ENCODE assay signal across 9 mouse cellular contexts in the genomic region with DNA sequence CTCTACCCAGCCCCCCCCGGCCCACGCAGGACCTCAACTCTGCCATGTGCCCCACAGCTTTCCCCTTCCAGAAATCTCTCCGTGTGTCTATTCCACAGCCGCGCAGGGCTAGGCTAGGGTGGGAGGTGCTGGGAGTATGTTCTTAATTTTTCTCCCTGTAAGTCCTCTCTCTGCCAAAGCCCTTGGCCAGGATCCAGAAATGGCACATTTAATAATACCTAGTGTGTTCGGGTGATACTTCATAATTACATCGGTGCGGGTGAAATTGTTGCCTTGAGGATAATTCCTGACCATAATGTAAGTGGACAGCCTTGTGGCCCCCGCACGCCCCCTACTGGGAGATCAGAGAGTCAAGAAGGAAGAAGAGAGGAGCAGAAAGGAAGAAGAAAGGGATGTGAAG.
DNase-seq lines count a peak whose midpoint lies in the region; ATAC-seq lines count a peak whose summit lies in the region.
"Had no signal": no experiment of that assay in that cellular context is flagged by ENCODE, and none has a peak within 500 bp of the region (broad histone marks: within the 10 kb centered on the region; RNA-seq: fewer than 3 reads in every experiment).

No protein-coding gene starts in this region.

- H3K4me3 ChIP-seq in midbrain, embryonic 14.5 days (replicated peaks; ENCODE audit: low read depth, low read length): no peak overlapping the region
- no peak overlapping the region for H3K4me3 ChIP-seq in midbrain, embryonic 15.5 days
- no peak overlapping the region for H3K4me3 ChIP-seq in embryonic facial prominence, embryonic 11.5 days (ENCODE audit: low read depth, low read length)
- H3K4me3 ChIP-seq in kidney, embryonic 16.5 days (ENCODE audit: low read length): no peak overlapping the region
- H3K4me3 ChIP-seq in limb, embryonic 12.5 days (replicated peaks): peak overlapping the region; percentile 6; the same call in 1 of the 2 replicates

- no peak for ATAC-seq in midbrain, embryonic 14.5 days (ENCODE audit: low FRiP score, low TSS enrichment)
- no peak for ATAC-seq in midbrain, embryonic 15.5 days (replicated peaks)
- ATAC-seq in embryonic facial prominence, embryonic 11.5 days (replicated peaks; ENCODE audit: insufficient number of reproducible peaks, low FRiP score, low TSS enrichment, low read depth): 0 out of 2 replicates have a peak, but pooled peaks have one; percentile 48
- ATAC-seq in kidney, embryonic 16.5 days (ENCODE audit: low FRiP score, low TSS enrichment): peak; percentile 23; the same call in 1 of the 2 replicates
- ATAC-seq in limb, embryonic 12.5 days (ENCODE audit: insufficient number of reproducible peaks, insufficient read depth, low FRiP score, low TSS enrichment, low read depth): peak; percentile 78

- 60% methylated on average over 10 of the region's 10 CpGs for WGBS in midbrain, embryonic 14.5 days
- 44% methylated on average over 10 of the region's 10 CpGs for WGBS in midbrain, embryonic 15.5 days
- 41% methylated on average over 10 of the region's 10 CpGs for WGBS in embryonic facial prominence, embryonic 11.5 days
- 48% methylated on average over 10 of the region's 10 CpGs for WGBS in kidney, embryonic 16.5 days
- WGBS in limb, embryonic 12.5 days: 21% methylated on average over 10 of the region's 10 CpGs

- H3K27ac ChIP-seq in midbrain, embryonic 14.5 days (replicated peaks; ENCODE audit: low read depth, low read length): no peak overlapping the region
- H3K27ac ChIP-seq in midbrain, embryonic 15.5 days: no peak overlapping the region
- no peak overlapping the region for H3K27ac ChIP-seq in embryonic facial prominence, embryonic 11.5 days (replicated peaks; ENCODE audit: low read depth, low read length)
- H3K27ac ChIP-seq in kidney, embryonic 16.5 days (ENCODE audit: low read length): no peak overlapping the region
- peak overlapping the region; percentile 62; the same call in 1 of the 2 replicates for H3K27ac ChIP-seq in limb, embryonic 12.5 days

- no peak overlapping the region for H3K9ac ChIP-seq in midbrain, embryonic 14.5 days (replicated peaks; ENCODE audit: low read length)
- H3K9ac ChIP-seq in midbrain, embryonic 15.5 days: no peak overlapping the region
- H3K9ac ChIP-seq in embryonic facial prominence, embryonic 11.5 days (replicated peaks; ENCODE audit: low read length): no peak overlapping the region
- no peak overlapping the region for H3K9ac ChIP-seq in kidney, embryonic 16.5 days (replicated peaks; ENCODE audit: low read length)
- no peak overlapping the region for H3K9ac ChIP-seq in limb, embryonic 12.5 days (replicated peaks)

- H3K27me3 ChIP-seq in midbrain, embryonic 14.5 days (ENCODE audit: control insufficient read depth, insufficient read depth, low read length): no peaks in the 10 kb centered on the region
- H3K27me3 ChIP-seq in midbrain, embryonic 15.5 days (replicated peaks): no peaks in the 10 kb centered on the region
- no peaks in the 10 kb centered on the region for H3K27me3 ChIP-seq in embryonic facial prominence, embryonic 11.5 days (ENCODE audit: control insufficient read depth, insufficient read depth, low read length)
- H3K27me3 ChIP-seq in kidney, embryonic 16.5 days (ENCODE audit: insufficient read depth, low read length): no peaks in the 10 kb centered on the region
- H3K27me3 ChIP-seq in limb, embryonic 12.5 days: no peaks in the 10 kb centered on the region

- H3K4me1 ChIP-seq in midbrain, embryonic 14.5 days (ENCODE audit: control insufficient read depth, insufficient read depth, low read length): no peaks in the 10 kb centered on the region
- no peaks in the 10 kb centered on the region for H3K4me1 ChIP-seq in midbrain, embryonic 15.5 days
- H3K4me1 ChIP-seq in embryonic facial prominence, embryonic 11.5 days (ENCODE audit: control insufficient read depth, insufficient read depth, low read length): no peaks in the 10 kb centered on the region
- H3K4me1 ChIP-seq in kidney, embryonic 16.5 days (ENCODE audit: insufficient read depth, low read length): 0 out of 2 replicates have a peak, but pooled peaks cover 5% of the 10 kb centered on the region
- H3K4me1 ChIP-seq in limb, embryonic 12.5 days (replicated peaks): peaks cover 17% of the 10 kb centered on the region

- H3K36me3 ChIP-seq in midbrain, embryonic 14.5 days (ENCODE audit: control insufficient read depth, insufficient read depth, low read length): no peaks in the 10 kb centered on the region
- no peaks in the 10 kb centered on the region for H3K36me3 ChIP-seq in midbrain, embryonic 15.5 days (replicated peaks)
- H3K36me3 ChIP-seq in embryonic facial prominence, embryonic 11.5 days (replicated peaks; ENCODE audit: control insufficient read depth, insufficient read depth, low read depth, low read length): no peaks in the 10 kb centered on the region
- H3K36me3 ChIP-seq in kidney, embryonic 16.5 days (ENCODE audit: insufficient read depth, low read length): no peaks in the 10 kb centered on the region
- no peaks in the 10 kb centered on the region for H3K36me3 ChIP-seq in limb, embryonic 12.5 days
- H3K36me3 ChIP-seq: G1E had no signal

- DNase-seq in midbrain, embryonic 14.5 days: peak; percentile 62
- peak; percentile 69 for DNase-seq in embryonic facial prominence, embryonic 11.5 days (ENCODE audit: low spot score)
- DNase-seq in heart, adult 8-10 months (ENCODE audit: low spot score): peak; percentile 48
- peak; percentile 8 for DNase-seq in retina, postnatal 7 days (ENCODE audit: low read depth, low spot score)
- DNase-seq in thymus, postnatal 36 days: no peak

- H3K9me3 ChIP-seq in midbrain, embryonic 14.5 days (ENCODE audit: control insufficient read depth, low read length): no peaks in the 10 kb centered on the region
- H3K9me3 ChIP-seq in midbrain, embryonic 15.5 days: no peaks in the 10 kb centered on the region
- no peaks in the 10 kb centered on the region for H3K9me3 ChIP-seq in embryonic facial prominence, embryonic 11.5 days (replicated peaks; ENCODE audit: control insufficient read depth, low read length)
- H3K9me3 ChIP-seq in kidney, embryonic 16.5 days (ENCODE audit: low read length): no peaks in the 10 kb centered on the region
- no peaks in the 10 kb centered on the region for H3K9me3 ChIP-seq in limb, embryonic 12.5 days
- H3K9me3 ChIP-seq: G1E had no signal

- H3K4me2 ChIP-seq in midbrain, embryonic 14.5 days (ENCODE audit: low read length): no peak overlapping the region
- H3K4me2 ChIP-seq in midbrain, embryonic 15.5 days: no peak overlapping the region; the same call in 1 of the 2 replicates
- H3K4me2 ChIP-seq in embryonic facial prominence, embryonic 11.5 days (ENCODE audit: low read depth, low read length): no peak overlapping the region
- H3K4me2 ChIP-seq in kidney, embryonic 16.5 days (replicated peaks; ENCODE audit: low read depth, low read length): peak overlapping the region; percentile 32
- H3K4me2 ChIP-seq in limb, embryonic 12.5 days: peak overlapping the region; percentile 53

Comparison
In these comparisons a context has a peak if more than half of its experiments do, and no peak if none do; other contexts are left out.
1. ATAC-seq: peak in embryonic facial prominence, embryonic 11.5 days (single experiment), kidney, embryonic 16.5 days (single experiment) and limb, embryonic 12.5 days (single experiment); none in midbrain, embryonic 14.5 days (single experiment) and midbrain, embryonic 15.5 days (single experiment).
2. DNase-seq: peak in midbrain, embryonic 14.5 days (single experiment), embryonic facial prominence, embryonic 11.5 days (single experiment), heart, adult 8-10 months (single experiment) and retina, postnatal 7 days (single experiment); none in thymus, postnatal 36 days (0 of 2).
3. H3K4me2 ChIP-seq: peak in kidney, embryonic 16.5 days (single experiment) and limb, embryonic 12.5 days (single experiment); none in midbrain, embryonic 14.5 days (single experiment), midbrain, embryonic 15.5 days (single experiment) and embryonic facial prominence, embryonic 11.5 days (single experiment).